Mouse (Mus musculus) spleen, adult 2 months (tissue): Measurements from ENCODE around the gene Map4k1. TPM values are rescaled to one million over a fixed set of nuclear protein-coding genes. Genes with fewer than 3 reads are reported as not detected.

Source experiments
- DNase-seq, 2 experiments: peaks; one replicate each; pipeline versions ENCODE4 v3.0.0 to v3.0.0-alpha.2; 2012 to 2021; ENCODE audit warnings: low spot score in 2 of 2, low read depth in 1 of 2
- H3K27ac ChIP-seq: fragments of 200-500 bp; 2 replicates; pipeline ENCODE4 v1.5.1; 2012; ENCODE audit warnings: low read length, inconsistent platforms; ENCODE audit not compliant: insufficient read depth
- H3K27me3 ChIP-seq: fragments of 200-500 bp; 2 replicates; pipeline ENCODE4 v1.6.1; 2012; ENCODE audit warnings: mild to moderate bottlenecking, moderate library complexity, low read length, inconsistent platforms; ENCODE audit not compliant: control insufficient read depth, insufficient read depth
- H3K36me3 ChIP-seq: fragments of 200-500 bp; 2 replicates; pipeline ENCODE4 v1.6.1; 2012; ENCODE audit warnings: mild to moderate bottlenecking, low read length, inconsistent platforms; ENCODE audit not compliant: control insufficient read depth, insufficient read depth
- H3K4me1 ChIP-seq: fragments of 200-500 bp; 2 replicates; pipeline ENCODE4 v1.6.1; 2011; ENCODE audit warnings: inconsistent platforms; ENCODE audit not compliant: control insufficient read depth, insufficient read depth, insufficient read length
- H3K4me3 ChIP-seq: fragments of 200-500 bp; 2 replicates; pipeline ENCODE4 v1.5.1; 2011; ENCODE audit warnings: mild to moderate bottlenecking, inconsistent platforms; ENCODE audit not compliant: insufficient read depth, insufficient read length; ENCODE audit errors: extremely low read depth
- CTCF ChIP-seq: fragments of 200-500 bp; IDR thresholded peaks from 2 replicates; pipeline ENCODE4 v1.5.1; 2011; ENCODE audit warnings: mild to moderate bottlenecking, inconsistent platforms; ENCODE audit not compliant: insufficient read depth, insufficient read length, insufficient replicate concordance; ENCODE audit errors: extremely low read depth
- POLR2A ChIP-seq: fragments of 200-500 bp; IDR thresholded peaks from 2 replicates; pipeline ENCODE4 v1.6.1; 2011; ENCODE audit warnings: low read depth, low read length, inconsistent platforms
- WGBS: fragments of 180-500 bp; shearing (Covaris S2); methylation state at CpG from one replicate; pipeline ENCODE4 v1.1.7; 2018; 5-methylcytosine and 5-hydroxymethylcytosine counted together
- polyA plus RNA-seq: library from polyadenylated mRNA; depleted of rRNA; stranded (reverse); fragments of >200 nt; gene quantifications from 2 replicates; pipeline ENCODE4 v1.2.3, GENCODE M21; 2012

Map4k1 gene
- polyA plus RNA-seq, 1 experiment, result 174 TPM

DNA sequence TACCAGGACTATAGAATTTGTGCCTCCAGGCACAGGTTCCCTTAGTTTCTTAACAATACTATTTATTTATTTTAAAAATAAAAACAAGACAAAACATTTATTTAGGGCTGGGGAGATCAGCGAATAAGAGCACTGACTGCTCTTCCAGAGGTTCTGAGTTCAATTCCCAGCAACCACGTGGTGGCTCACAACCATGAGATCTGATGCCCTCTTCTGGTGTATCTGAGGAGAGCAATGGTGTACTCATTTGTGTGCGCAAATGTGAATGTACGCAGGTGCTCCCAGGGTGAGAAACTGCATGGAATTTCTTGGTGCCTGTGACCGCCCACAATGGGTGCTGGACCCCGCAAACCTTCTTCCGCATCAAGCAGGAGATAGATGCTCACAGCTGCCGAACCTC is 8.8 kb upstream of the Map4k1 start:
- Histone ChIP-seq H3K36me3 (peaks cover 20% of the 10 kb centered on the region), H3K27me3 (no peaks in the 10 kb centered on the region), H3K4me3 (no peak overlapping the region), H3K4me1 (no peaks in the 10 kb centered on the region), H3K27ac (no peak overlapping the region)
- WGBS, result 83% methylated on average over 8 of the region's 8 CpGs
- DNase-seq, result no peak
- TF ChIP-seq POLR2A (no peak), CTCF (no peak)

DNA sequence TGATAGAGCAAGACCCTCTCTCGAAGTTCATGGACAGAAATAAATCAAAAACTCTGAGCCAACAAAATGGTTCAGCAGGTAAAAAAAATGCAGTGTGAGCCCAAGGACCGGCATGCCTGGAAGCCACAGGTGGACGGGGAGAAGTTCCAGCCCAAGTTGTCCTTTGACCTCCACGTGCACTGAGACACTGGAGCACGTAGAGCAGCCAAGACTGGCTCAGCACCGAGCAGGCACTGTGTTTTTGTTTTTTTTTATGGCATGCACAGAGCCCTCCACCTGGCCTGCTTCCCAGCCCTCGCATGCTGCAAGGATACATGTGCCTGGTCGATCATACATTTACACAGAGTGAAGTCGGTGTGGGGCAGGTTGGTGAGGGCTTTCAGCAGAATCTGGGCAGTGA is 4.3 kb upstream of the Map4k1 start:
- Histone ChIP-seq H3K4me3 (no peak overlapping the region), H3K36me3 (peaks cover 21% of the 10 kb centered on the region), H3K27me3 (no peaks in the 10 kb centered on the region), H3K4me1 (peaks cover 3% of the 10 kb centered on the region; the same call in 1 of the 2 replicates), H3K27ac (no peak overlapping the region)
- no peak for TF ChIP-seq POLR2A
- no peak for TF ChIP-seq CTCF
- no peak for DNase-seq
- WGBS, result 92% methylated on average over 9 of the region's 9 CpGs

DNA sequence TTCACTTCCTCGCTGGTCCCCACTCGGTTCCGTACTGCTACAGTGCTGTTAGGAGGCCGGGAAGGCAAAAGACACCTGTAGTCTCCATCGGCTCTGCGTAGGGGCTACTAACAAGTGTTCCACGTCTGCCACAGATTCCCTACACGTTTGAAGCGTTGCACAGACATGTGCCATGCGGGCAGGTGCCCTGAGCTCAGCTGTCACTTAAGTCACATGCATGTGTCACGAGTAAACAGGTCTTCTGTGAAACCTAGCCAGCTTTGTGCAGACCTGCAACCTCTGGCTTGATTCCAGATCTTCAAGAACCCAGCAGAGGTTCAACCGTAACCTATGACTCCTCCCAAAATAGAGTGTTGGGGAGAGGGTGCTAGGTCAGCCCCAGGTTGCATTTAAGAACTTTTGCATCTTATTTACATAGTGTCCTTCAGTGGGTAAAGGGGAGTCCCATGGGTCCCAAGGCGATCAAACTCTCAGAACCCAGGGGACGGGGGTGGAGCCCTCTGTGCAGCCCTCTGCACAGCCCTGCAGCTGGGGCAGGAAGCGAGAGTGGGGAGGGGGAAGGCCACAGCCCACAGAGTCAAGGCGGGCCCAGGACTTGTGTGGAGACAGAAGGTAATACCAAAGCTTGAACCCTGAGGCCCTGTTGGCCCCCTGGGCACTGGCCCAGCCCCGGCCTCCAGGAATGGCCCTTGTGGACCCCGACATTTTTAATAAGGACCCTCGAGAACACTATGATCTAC is 594 bp downstream of the Map4k1 start:
- peak overlapping the region; percentile 77 for H3K4me3 ChIP-seq
- DNase-seq, result peak; percentile 94
- H3K36me3 ChIP-seq, result peaks cover 23% of the 10 kb centered on the region
- 2% methylated on average over 19 of the region's 19 CpGs for WGBS
- no peaks in the 10 kb centered on the region for H3K27me3 ChIP-seq
- no peak for TF ChIP-seq CTCF
- peak; percentile 30; the same call in 1 of the 2 replicates for TF ChIP-seq POLR2A
- peaks cover 12% of the 10 kb centered on the region; the same call in 1 of the 2 replicates for H3K4me1 ChIP-seq
- peak overlapping the region; percentile 95 for H3K27ac ChIP-seq

DNA sequence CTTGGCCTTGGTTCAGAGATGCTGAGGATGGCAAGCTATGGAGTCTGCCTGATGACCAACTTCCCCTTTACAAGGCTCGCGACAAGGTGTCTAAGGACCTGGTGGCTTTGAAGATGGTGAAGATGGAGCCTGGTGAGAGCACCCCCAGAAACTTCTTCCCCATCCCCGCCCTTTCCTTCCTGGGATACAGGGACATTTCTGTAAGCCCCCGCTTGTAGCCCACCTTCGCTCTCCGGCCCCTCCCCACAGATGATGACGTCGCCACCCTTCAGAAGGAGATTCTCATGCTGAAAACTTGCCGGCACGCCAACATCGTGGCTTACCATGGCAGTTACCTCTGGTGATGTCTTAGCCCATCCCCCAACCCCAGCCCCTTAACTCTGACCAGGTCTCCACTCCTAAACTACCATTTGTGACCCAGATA is 1.3 kb downstream of the Map4k1 start:
- Histone ChIP-seq H3K27ac (peak overlapping the region; percentile 95), H3K4me1 (peaks cover 12% of the 10 kb centered on the region; the same call in 1 of the 2 replicates), H3K4me3 (peak overlapping the region; percentile 77), H3K27me3 (no peaks in the 10 kb centered on the region), H3K36me3 (peaks cover 24% of the 10 kb centered on the region)
- WGBS, result 9% methylated on average over 11 of the region's 11 CpGs
- DNase-seq, result peak; percentile 41 to 54
- TF ChIP-seq CTCF (no peak), POLR2A (no peak)

DNA sequence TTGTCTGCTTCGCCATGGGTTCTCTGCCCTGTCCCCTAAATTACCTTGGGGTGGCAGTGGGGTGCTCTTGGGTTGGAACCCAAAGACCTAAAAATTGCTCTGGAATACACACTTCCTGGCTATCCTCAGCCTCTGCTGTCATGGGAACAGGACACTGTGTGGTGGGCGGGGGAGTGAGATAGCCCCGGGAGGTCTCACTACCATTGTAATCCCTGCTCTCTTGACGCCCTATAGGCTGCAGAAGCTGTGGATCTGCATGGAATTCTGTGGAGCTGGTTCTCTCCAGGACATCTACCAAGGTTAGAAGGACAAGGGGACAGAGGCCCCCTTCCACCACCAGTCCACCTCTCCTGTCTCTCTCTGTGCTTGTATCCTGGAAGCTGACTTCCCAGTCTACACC is 2.0 kb downstream of the Map4k1 start:
- no peak for TF ChIP-seq CTCF
- TF ChIP-seq POLR2A, result no peak
- WGBS, result 72% methylated on average over 4 of the region's 4 CpGs
- Histone ChIP-seq H3K4me1 (peaks cover 12% of the 10 kb centered on the region; the same call in 1 of the 2 replicates), H3K27ac (peak overlapping the region; percentile 11; the same call in 1 of the 2 replicates), H3K27me3 (no peaks in the 10 kb centered on the region), H3K36me3 (peaks cover 26% of the 10 kb centered on the region), H3K4me3 (peak overlapping the region; percentile 16; the same call in 1 of the 2 replicates)
- no peak for DNase-seq

DNA sequence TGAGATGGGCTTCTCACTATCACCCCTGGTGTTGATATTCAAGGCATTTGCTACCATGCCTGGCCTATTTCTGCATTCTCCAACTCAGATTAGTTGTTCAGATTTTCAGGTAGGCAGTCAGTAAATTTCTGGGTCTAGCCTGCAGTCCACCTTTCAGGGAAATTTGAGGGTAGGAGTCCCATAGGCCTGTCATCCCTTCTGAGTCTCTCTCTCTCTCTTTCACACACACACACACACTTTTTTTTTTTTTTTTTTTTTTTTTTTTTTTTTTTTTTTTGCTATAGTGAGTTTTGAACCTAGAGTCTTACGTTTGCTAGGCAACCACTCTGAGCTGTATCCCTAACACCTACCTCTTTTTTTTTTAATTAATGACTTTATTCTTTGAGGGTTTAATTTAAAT is 2.6 kb downstream of the Map4k1 start:
- Histone ChIP-seq H3K4me1 (peaks cover 12% of the 10 kb centered on the region; the same call in 1 of the 2 replicates), H3K27me3 (no peaks in the 10 kb centered on the region), H3K27ac (no peak overlapping the region), H3K36me3 (peaks cover 30% of the 10 kb centered on the region), H3K4me3 (no peak overlapping the region)
- no peak for DNase-seq
- TF ChIP-seq POLR2A, result no peak
- no peak for TF ChIP-seq CTCF
- 81% methylated on average over 1 of the region's 1 CpGs for WGBS

DNA sequence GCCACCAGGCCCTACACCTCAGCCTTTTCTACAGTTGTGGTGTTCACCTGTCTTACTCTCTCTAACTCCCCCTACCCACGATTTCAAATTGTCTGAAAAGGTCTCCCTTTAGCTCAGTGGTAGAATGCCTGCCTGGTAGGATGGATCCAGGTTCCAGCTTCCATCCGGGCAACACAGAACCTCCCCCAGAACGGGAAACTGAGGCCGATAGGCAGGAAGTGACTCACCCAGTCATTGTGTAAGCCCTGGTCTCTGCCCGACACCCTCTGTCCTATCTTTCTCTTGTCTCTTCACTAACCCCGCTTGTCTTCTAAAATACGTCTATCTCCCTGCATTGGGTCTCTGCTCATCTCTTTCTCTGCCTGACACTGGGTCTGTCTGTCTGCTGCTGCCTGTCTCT is 3.4 kb downstream of the Map4k1 start:
- no peak overlapping the region for H3K27ac ChIP-seq
- H3K27me3 ChIP-seq, result no peaks in the 10 kb centered on the region
- no peak overlapping the region for H3K4me3 ChIP-seq
- peaks cover 34% of the 10 kb centered on the region for H3K36me3 ChIP-seq
- WGBS, result 79% methylated on average over 7 of the region's 7 CpGs
- no peak for TF ChIP-seq CTCF
- no peak for TF ChIP-seq POLR2A
- H3K4me1 ChIP-seq, result peaks cover 12% of the 10 kb centered on the region; the same call in 1 of the 2 replicates
- DNase-seq, result no peak
